Mouse (Mus musculus): Measurements from ENCODE around the gene Ctrl. TPM values are rescaled to one million over a fixed set of nuclear protein-coding genes. Genes with fewer than 3 reads are reported as not detected.

Ctrl gene
- polyA plus RNA-seq, 1 experiment from 2014 or later: 3.6 TPM

- peak overlapping the region; percentile 83 for H3K9ac ChIP-seq
- peaks cover 18% of the 10 kb centered on the region; the same call in 1 of the 2 replicates for H3K36me3 ChIP-seq
- H3K27me3 ChIP-seq: no peaks in the 10 kb centered on the region
- ATAC-seq (ENCODE audit: low read depth): peak; percentile 91
- H3K4me2 ChIP-seq: peak overlapping the region; percentile 97
- peaks cover 25% of the 10 kb centered on the region for H3K4me1 ChIP-seq (replicated peaks)
- peak overlapping the region; percentile 94 for H3K27ac ChIP-seq (replicated peaks)
- no peaks in the 10 kb centered on the region for H3K9me3 ChIP-seq
- H3K4me3 ChIP-seq: peak overlapping the region; percentile 71
- under 1% methylated on average over 29 of the region's 30 CpGs for WGBS
Measured at GRCm38 (mm10) chr8:105936866-105937475, 3.3 kb upstream of the Ctrl start.

DNA sequence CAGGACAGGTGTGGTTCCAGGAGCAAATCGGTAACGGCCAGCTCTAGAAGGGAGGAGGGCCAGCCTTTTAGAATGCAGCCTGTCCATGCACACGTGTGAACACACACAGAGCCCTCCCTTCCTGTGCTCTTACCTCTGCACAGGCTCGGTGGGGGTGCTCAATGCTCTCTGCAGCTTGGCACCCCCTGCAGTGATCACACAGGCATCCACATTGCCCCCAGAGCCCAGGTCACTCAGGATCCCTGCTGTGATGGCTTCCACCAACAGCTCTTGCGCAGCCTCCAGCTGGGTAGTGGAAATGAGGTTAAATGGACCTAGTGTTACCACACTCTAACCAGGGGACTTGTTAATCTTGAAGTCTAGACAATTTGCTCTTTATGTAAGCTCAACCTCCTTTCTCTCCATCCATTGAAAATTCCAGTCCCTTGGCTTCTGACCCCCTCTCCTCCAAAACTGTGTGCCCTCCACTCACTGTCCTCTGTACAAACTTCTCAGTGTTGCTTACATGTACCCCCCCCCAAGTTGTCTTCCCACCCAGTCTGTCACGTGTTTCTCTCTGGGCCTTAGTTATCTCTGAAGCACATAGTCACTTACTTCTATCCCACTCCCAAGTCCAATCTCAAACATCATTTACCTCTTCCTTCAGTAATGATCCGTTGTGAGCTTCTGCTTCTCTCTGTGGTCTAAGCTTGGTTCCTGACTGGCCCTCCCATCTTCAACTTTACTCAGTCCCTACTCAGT lies 2.4 kb upstream of the Ctrl start:
- H3K27ac ChIP-seq (replicated peaks): peak overlapping the region; percentile 94
- peak overlapping the region; percentile 97 for H3K4me2 ChIP-seq
- peak overlapping the region; percentile 71 for H3K4me3 ChIP-seq
- H3K9me3 ChIP-seq: no peaks in the 10 kb centered on the region
- peak overlapping the region; percentile 83 for H3K9ac ChIP-seq
- WGBS: 29% methylated on average over 7 of the region's 7 CpGs
- peaks cover 23% of the 10 kb centered on the region; the same call in 1 of the 2 replicates for H3K36me3 ChIP-seq
- no peaks in the 10 kb centered on the region for H3K27me3 ChIP-seq
- no peak; the same call in 1 of the 2 replicates for ATAC-seq (ENCODE audit: low read depth)
- peaks cover 25% of the 10 kb centered on the region for H3K4me1 ChIP-seq (replicated peaks)

- peaks cover 30% of the 10 kb centered on the region for H3K4me1 ChIP-seq (replicated peaks)
- H3K27me3 ChIP-seq: no peaks in the 10 kb centered on the region
- peaks cover 25% of the 10 kb centered on the region for H3K36me3 ChIP-seq
- no peak overlapping the region for H3K9ac ChIP-seq
- WGBS: 90% methylated on average over 6 of the region's 6 CpGs
- ATAC-seq (ENCODE audit: low read depth): no peak
- H3K4me2 ChIP-seq: no peak overlapping the region
- H3K27ac ChIP-seq (replicated peaks): no peak overlapping the region
- H3K9me3 ChIP-seq: no peaks in the 10 kb centered on the region
- no peak overlapping the region for H3K4me3 ChIP-seq
Measured at GRCm38 (mm10) chr8:105935105-105935504, 1.4 kb upstream of the Ctrl start.

GRCm38 (mm10) chr8:105932525-105932924 lies 1.1 kb downstream of the Ctrl start:
- Histone ChIP-seq H3K9me3 (no peaks in the 10 kb centered on the region), H3K9ac (no peak overlapping the region), H3K36me3 (peaks cover 32% of the 10 kb centered on the region), H3K4me3 (no peak overlapping the region), H3K4me1 (replicated peaks) (peaks cover 20% of the 10 kb centered on the region), H3K4me2 (no peak overlapping the region), H3K27ac (replicated peaks) (no peak overlapping the region), H3K27me3 (no peaks in the 10 kb centered on the region)
- WGBS: 92% methylated on average over 11 of the region's 11 CpGs
- no peak for ATAC-seq (ENCODE audit: low read depth)

DNA sequence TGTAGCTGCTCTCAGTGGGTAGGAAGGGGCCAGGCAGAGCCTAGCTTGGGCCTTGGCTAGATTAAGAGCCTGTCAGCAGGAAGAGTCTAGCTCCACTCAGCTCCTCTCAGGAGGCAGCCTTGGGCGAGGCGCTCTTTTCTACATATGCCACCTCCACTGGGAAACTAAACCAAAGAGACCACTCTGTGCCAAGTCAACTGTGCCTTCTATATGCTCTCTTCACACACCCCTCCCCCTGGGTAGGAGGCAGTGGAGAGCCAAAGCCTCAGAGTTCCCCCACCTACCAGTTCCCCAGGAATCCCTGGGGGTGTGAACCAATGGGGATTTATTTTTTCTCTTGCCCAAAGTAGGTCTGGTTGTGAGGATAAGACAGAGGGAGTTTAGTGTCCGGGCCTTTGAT lies 2.4 kb downstream of the Ctrl start:
- Histone ChIP-seq H3K27ac (replicated peaks) (no peak overlapping the region), H3K9me3 (no peaks in the 10 kb centered on the region), H3K4me1 (replicated peaks) (peaks cover 15% of the 10 kb centered on the region), H3K27me3 (no peaks in the 10 kb centered on the region), H3K9ac (no peak overlapping the region), H3K4me3 (no peak overlapping the region), H3K4me2 (no peak overlapping the region), H3K36me3 (peaks cover 34% of the 10 kb centered on the region)
- 93% methylated on average over 3 of the region's 3 CpGs for WGBS
- peak; percentile 13; the same call in 1 of the 2 replicates for ATAC-seq (ENCODE audit: low read depth)

DNA sequence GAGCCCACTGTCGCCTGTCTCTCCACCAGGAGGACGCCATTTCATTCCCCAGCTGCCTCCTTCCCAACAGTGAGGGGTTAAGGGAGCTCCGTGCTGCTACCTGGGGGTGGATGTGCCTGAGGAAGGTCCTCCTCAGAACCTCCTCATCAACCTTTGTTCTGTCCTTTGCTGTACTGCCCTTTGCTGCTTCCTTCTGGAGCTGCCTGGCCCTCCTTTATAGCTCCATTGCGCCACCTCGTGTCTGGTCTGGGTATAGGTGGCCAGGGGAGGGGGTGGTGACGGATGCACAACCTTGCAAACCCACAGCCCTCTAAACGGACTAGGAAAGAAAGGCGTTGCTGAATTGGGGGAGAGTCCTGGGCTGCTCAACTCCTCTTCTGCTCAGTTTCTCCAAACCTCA lies 3.1 kb downstream of the Ctrl start:
- no peak overlapping the region for H3K4me3 ChIP-seq
- no peaks in the 10 kb centered on the region for H3K27me3 ChIP-seq
- ATAC-seq (ENCODE audit: low read depth): peak; percentile 66
- peak overlapping the region; percentile 62 for H3K9ac ChIP-seq
- H3K9me3 ChIP-seq: no peaks in the 10 kb centered on the region
- 18% methylated on average over 8 of the region's 8 CpGs for WGBS
- peak overlapping the region; percentile 47; the same call in 1 of the 2 replicates for H3K27ac ChIP-seq (replicated peaks)
- peaks cover 39% of the 10 kb centered on the region for H3K36me3 ChIP-seq
- H3K4me2 ChIP-seq: no peak overlapping the region
- peaks cover 9% of the 10 kb centered on the region for H3K4me1 ChIP-seq (replicated peaks)

GRCm38 (mm10) chr8:105925123-105925522 lies 8.5 kb downstream of the Ctrl start:
- Histone ChIP-seq H3K9ac (no peak overlapping the region), H3K9me3 (no peaks in the 10 kb centered on the region), H3K27ac (replicated peaks) (no peak overlapping the region), H3K4me1 (replicated peaks) (peaks cover under 1% of the 10 kb centered on the region; the same call in 1 of the 2 replicates), H3K4me2 (no peak overlapping the region), H3K27me3 (no peaks in the 10 kb centered on the region), H3K4me3 (no peak overlapping the region), H3K36me3 (peaks cover 17% of the 10 kb centered on the region)
- ATAC-seq (ENCODE audit: low read depth): no peak
- 82% methylated on average over 3 of the region's 3 CpGs for WGBS

GRCm38 (mm10) chr8:105919390-105919789 lies 14.3 kb downstream of the Ctrl start:
- Histone ChIP-seq H3K9ac (no peak overlapping the region), H3K27ac (replicated peaks) (no peak overlapping the region), H3K4me1 (replicated peaks) (no peaks in the 10 kb centered on the region), H3K9me3 (no peaks in the 10 kb centered on the region), H3K36me3 (peaks cover 15% of the 10 kb centered on the region), H3K4me3 (no peak overlapping the region), H3K27me3 (no peaks in the 10 kb centered on the region), H3K4me2 (no peak overlapping the region)
- no peak for ATAC-seq (ENCODE audit: low read depth)
- 90% methylated on average over 3 of the region's 3 CpGs for WGBS

GRCm38 (mm10) chr8:105900941-105901616 lies 32.6 kb downstream of the Ctrl start:
- peak overlapping the region; percentile 90 for H3K27ac ChIP-seq (replicated peaks)
- no peaks in the 10 kb centered on the region for H3K36me3 ChIP-seq
- H3K4me2 ChIP-seq: peak overlapping the region; percentile 74
- peaks cover 11% of the 10 kb centered on the region for H3K4me1 ChIP-seq (replicated peaks)
- no peak for ATAC-seq (ENCODE audit: low read depth)
- WGBS: 43% methylated on average over 16 of the region's 16 CpGs
- H3K4me3 ChIP-seq: peak overlapping the region; percentile 81
- no peaks in the 10 kb centered on the region for H3K27me3 ChIP-seq
- H3K9ac ChIP-seq: peak overlapping the region; percentile 91
- no peaks in the 10 kb centered on the region for H3K9me3 ChIP-seq

DNA sequence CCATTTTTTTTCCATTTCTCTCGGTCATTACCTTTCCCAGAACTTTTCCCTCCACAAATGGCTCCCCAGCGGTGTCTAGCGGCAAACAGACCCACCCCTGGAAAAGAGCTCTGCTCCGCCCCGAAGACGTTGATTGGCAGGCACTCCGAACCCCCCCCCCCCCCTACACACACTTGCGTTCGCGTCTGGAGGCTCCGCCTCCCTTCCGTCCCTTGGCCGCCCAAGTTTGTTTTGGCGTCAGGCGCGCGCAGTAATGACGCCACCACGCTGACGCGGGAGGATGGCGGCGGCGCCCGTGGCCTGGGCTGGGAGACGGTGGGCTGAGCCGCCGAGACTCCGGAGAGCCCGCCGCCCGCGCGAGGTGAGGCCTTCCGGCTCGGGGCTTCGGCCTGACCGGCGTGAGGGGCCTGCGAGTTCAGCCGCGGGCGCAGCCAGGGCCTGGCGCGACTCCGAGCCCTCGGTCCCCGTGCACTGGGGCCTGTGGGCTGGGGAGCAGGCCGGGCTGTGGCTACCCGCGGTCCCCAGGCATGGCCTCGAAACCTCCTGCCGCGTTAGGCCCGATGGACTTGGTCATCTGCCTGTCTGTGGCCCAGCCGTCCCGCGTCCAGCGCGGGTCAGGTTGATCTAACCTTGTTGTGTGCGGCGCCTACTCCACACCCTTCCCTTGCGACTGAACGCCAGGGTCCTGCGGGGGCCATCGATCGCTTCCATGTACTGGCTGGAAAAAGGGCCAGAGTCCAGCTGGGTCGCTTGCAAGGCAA lies 33.3 kb downstream of the Ctrl start, which contains the start of gene Pskh1:
Gene Pskh1 (plus strand): TSS at position 262 of the 761 bp plus-strand sequence.
- Histone ChIP-seq H3K4me2 (peak within 1 kb of the TSS; percentile 74), H3K9ac (peak within 1 kb of the TSS; percentile 91), H3K4me1 (replicated peaks) (peaks cover 11% of the 10 kb centered on the region), H3K4me3 (peak within 1 kb of the TSS; percentile 81), H3K36me3 (0 out of 2 replicates have a peak, but pooled peaks cover 2% of the 10 kb centered on the region), H3K27me3 (no peaks in the 10 kb centered on the region), H3K9me3 (no peaks in the 10 kb centered on the region), H3K27ac (replicated peaks) (peak within 1 kb of the TSS; percentile 90)
- under 1% methylated on average over 68 of the region's 68 CpGs for WGBS
- ATAC-seq (ENCODE audit: low read depth): peak; percentile 94

DNA sequence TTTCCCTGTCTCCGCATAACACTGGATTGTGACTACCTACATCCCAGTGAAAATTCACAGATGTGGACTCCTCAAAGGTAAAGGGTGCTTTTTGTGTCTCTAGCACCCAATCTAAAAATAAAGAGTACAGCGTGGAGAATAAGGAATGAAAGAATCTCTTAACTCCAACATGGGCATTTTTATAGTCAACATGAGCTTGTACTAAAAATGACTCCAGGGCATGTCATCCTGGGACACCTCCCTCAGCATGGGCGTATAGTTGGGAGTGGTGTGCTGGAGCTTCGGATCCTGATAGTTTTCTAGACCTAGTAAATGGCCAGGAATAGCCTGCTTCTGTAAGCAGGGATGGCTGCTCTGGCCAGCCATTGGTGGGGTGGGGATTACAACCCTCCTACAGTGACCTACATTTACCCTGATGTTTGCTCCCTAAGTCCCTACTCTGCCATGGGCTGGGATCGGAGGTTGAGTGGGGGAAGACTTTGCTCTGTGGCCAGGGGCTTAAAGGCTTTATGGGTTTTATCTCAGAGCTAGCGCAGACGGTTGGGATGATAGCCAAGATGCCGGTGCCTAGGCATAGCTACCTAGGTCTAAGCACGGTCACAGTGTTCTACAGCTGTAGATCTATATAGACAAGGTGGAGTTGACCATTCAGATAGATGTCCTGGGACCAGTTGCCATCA lies 35.7 kb downstream of the Ctrl start:
- Histone ChIP-seq H3K27me3 (no peaks in the 10 kb centered on the region), H3K9ac (no peak overlapping the region), H3K9me3 (no peaks in the 10 kb centered on the region), H3K4me1 (replicated peaks) (peaks cover 20% of the 10 kb centered on the region), H3K27ac (replicated peaks) (no peak overlapping the region), H3K36me3 (peaks cover 16% of the 10 kb centered on the region), H3K4me2 (no peak overlapping the region), H3K4me3 (no peak overlapping the region)
- ATAC-seq (ENCODE audit: low read depth): no peak
- 85% methylated on average over 9 of the region's 9 CpGs for WGBS

All from neural tube, embryonic 13.5 days (tissue).